Mouse (Mus musculus) megakaryocyte, embryonic 14.5 days (primary cell): ENCODE data around the gene Itpr1.

Experiments used
- FLI1 ChIP-seq: IDR thresholded peaks from 2 replicates; pipeline ENCODE4 v1.6.1; 2012; ENCODE audit warnings: low read length, inconsistent platforms, mixed read lengths
- GATA1 ChIP-seq: IDR thresholded peaks from 3 replicates; pipeline ENCODE4 v1.6.1; 2012; ENCODE audit warnings: mixed read lengths, low read length, inconsistent platforms, borderline replicate concordance

DNA sequence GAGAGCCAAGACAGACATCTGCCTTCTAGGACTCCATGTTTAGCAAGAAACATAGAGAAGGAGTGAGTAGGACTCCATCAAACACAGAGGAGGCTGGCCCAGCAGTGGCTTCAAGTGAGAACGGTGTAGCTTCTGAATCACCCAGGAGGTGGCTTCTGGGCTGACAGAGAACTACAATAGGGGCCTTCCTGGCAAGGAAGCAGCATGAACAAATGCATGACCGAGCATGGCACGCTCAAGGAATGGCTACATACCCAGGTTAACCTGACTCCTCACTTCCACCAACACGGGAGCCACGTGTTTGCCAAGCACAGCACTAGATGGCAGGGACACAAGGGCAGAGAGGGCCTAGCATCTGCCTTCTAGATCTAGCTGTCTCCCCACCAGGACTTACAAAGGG, 332.6 kb downstream of the Itpr1 start:
- TF ChIP-seq GATA1, result no peak
- no peak for TF ChIP-seq FLI1
